Mouse (Mus musculus): ENCODE data around the gene Mapk8ip1. TPM values are rescaled to one million over a fixed set of nuclear protein-coding genes. Genes with fewer than 3 reads are reported as not detected.

Gene Mapk8ip1
- polyA plus RNA-seq, 1 experiment, result 2.0 TPM

DNA sequence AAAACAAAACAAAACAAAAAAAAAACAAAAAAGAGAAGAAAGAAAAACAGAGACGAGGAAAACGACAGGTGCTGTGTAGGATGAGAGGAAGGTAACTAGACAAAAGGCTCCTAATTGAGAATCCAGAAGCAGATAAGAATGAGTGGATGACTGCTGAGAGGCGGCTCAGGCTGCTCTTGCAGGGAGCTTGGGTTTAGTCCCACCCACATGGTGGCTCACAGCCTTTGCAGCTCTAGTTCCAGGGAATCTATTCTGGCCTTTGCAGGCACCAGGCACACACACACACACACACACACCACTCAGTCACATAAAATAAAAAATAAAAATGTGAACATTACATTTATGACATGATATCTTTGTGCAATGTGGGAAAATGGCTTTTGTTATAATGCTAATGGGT, 37.5 kb upstream of the Mapk8ip1 start:
- 68% methylated on average over 3 of the region's 3 CpGs for WGBS
- H3K4me3 ChIP-seq (replicated peaks; ENCODE audit: control insufficient read depth, low read depth, low read length), result no peak overlapping the region
- no peaks in the 10 kb centered on the region; the same call in 1 of the 2 replicates for H3K4me1 ChIP-seq (ENCODE audit: control insufficient read depth, insufficient read depth, low read length)
- H3K27ac ChIP-seq (ENCODE audit: control insufficient read depth, insufficient read depth, low read depth, low read length, poor library complexity), result no peak overlapping the region
- TF ChIP-seq POLR2A (IDR thresholded peaks at IDR 0.05; ENCODE audit: borderline replicate concordance, control insufficient read depth, low read depth, low read length), result no peak
- TF ChIP-seq CTCF (IDR thresholded peaks at IDR 0.05; ENCODE audit: control insufficient read depth, insufficient read depth, low read length), result no peak

GRCm38 (mm10) chr2:92437875-92438274, 36.8 kb upstream of the Mapk8ip1 start:
- H3K4me3 ChIP-seq (replicated peaks; ENCODE audit: control insufficient read depth, low read depth, low read length), result no peak overlapping the region
- 1% methylated on average over 5 of the region's 5 CpGs for WGBS
- H3K27ac ChIP-seq (ENCODE audit: control insufficient read depth, insufficient read depth, low read depth, low read length, poor library complexity), result no peak overlapping the region
- no peaks in the 10 kb centered on the region; the same call in 1 of the 2 replicates for H3K4me1 ChIP-seq (ENCODE audit: control insufficient read depth, insufficient read depth, low read length)
- TF ChIP-seq POLR2A (IDR thresholded peaks at IDR 0.05; ENCODE audit: borderline replicate concordance, control insufficient read depth, low read depth, low read length) (no peak), CTCF (IDR thresholded peaks at IDR 0.05; ENCODE audit: control insufficient read depth, insufficient read depth, low read length) (peak; percentile 67)

GRCm38 (mm10) chr2:92437366-92437765, 36.3 kb upstream of the Mapk8ip1 start:
- no peak for TF ChIP-seq CTCF (IDR thresholded peaks at IDR 0.05; ENCODE audit: control insufficient read depth, insufficient read depth, low read length)
- no peak for TF ChIP-seq POLR2A (IDR thresholded peaks at IDR 0.05; ENCODE audit: borderline replicate concordance, control insufficient read depth, low read depth, low read length)
- Histone ChIP-seq H3K27ac (ENCODE audit: control insufficient read depth, insufficient read depth, low read depth, low read length, poor library complexity) (no peak overlapping the region), H3K4me3 (replicated peaks; ENCODE audit: control insufficient read depth, low read depth, low read length) (no peak overlapping the region), H3K4me1 (ENCODE audit: control insufficient read depth, insufficient read depth, low read length) (no peaks in the 10 kb centered on the region; the same call in 1 of the 2 replicates)
- WGBS, result 62% methylated on average over 4 of the region's 4 CpGs

DNA sequence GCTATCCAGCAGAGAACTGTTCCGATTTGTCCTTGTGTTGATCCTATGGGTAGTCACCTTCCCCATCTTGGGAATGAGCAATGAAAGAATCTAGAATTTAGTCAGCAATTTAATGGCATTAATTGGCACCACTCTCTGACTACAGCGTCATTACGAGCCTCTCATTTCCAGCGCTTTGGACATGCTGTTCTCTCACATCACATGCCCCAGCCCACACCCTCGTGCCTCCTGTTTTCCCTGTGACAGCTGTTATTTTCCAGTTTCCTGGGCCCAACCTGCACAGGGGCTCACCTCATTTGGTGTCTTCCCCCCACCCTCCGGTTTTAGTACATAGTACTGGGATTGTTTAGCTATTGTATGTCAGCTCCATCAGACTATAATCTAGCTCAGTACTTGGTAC, 34.0 kb upstream of the Mapk8ip1 start:
- TF ChIP-seq CTCF (IDR thresholded peaks at IDR 0.05; ENCODE audit: control insufficient read depth, insufficient read depth, low read length), result no peak
- TF ChIP-seq POLR2A (IDR thresholded peaks at IDR 0.05; ENCODE audit: borderline replicate concordance, control insufficient read depth, low read depth, low read length), result no peak
- 65% methylated on average over 6 of the region's 6 CpGs for WGBS
- no peak overlapping the region for H3K4me3 ChIP-seq (replicated peaks; ENCODE audit: control insufficient read depth, low read depth, low read length)
- no peak overlapping the region for H3K27ac ChIP-seq (ENCODE audit: control insufficient read depth, insufficient read depth, low read depth, low read length, poor library complexity)
- H3K4me1 ChIP-seq (ENCODE audit: control insufficient read depth, insufficient read depth, low read length), result no peaks in the 10 kb centered on the region; the same call in 1 of the 2 replicates

GRCm38 (mm10) chr2:92434375-92434745, 33.3 kb upstream of the Mapk8ip1 start:
- Histone ChIP-seq H3K4me3 (replicated peaks; ENCODE audit: control insufficient read depth, low read depth, low read length) (peak overlapping the region; percentile 53), H3K27ac (ENCODE audit: control insufficient read depth, insufficient read depth, low read depth, low read length, poor library complexity) (no peak overlapping the region), H3K4me1 (ENCODE audit: control insufficient read depth, insufficient read depth, low read length) (no peaks in the 10 kb centered on the region; the same call in 1 of the 2 replicates)
- WGBS, result 2% methylated on average over 12 of the region's 12 CpGs
- TF ChIP-seq CTCF (IDR thresholded peaks at IDR 0.05; ENCODE audit: control insufficient read depth, insufficient read depth, low read length), result no peak
- TF ChIP-seq POLR2A (IDR thresholded peaks at IDR 0.05; ENCODE audit: borderline replicate concordance, control insufficient read depth, low read depth, low read length), result no peak

GRCm38 (mm10) chr2:92433578-92434374, 32.7 kb upstream of the Mapk8ip1 start, which contains the start of gene Cry2:
Gene Cry2, minus strand, starts transcription at chr2:92434043.
- WGBS, result under 1% methylated on average over 76 of the region's 76 CpGs
- Histone ChIP-seq H3K27ac (ENCODE audit: control insufficient read depth, insufficient read depth, low read depth, low read length, poor library complexity) (peak within 1 kb of the TSS; percentile 81), H3K4me3 (replicated peaks; ENCODE audit: control insufficient read depth, low read depth, low read length) (peak within 1 kb of the TSS; percentile 95), H3K4me1 (ENCODE audit: control insufficient read depth, insufficient read depth, low read length) (no peaks in the 10 kb centered on the region; the same call in 1 of the 2 replicates)
- peak; percentile 67; the same call in 1 of the 2 replicates for TF ChIP-seq POLR2A (IDR thresholded peaks at IDR 0.05; ENCODE audit: borderline replicate concordance, control insufficient read depth, low read depth, low read length)
- TF ChIP-seq CTCF (IDR thresholded peaks at IDR 0.05; ENCODE audit: control insufficient read depth, insufficient read depth, low read length), result 0 out of 2 replicates have a peak, but pooled peaks have one; percentile 9

DNA sequence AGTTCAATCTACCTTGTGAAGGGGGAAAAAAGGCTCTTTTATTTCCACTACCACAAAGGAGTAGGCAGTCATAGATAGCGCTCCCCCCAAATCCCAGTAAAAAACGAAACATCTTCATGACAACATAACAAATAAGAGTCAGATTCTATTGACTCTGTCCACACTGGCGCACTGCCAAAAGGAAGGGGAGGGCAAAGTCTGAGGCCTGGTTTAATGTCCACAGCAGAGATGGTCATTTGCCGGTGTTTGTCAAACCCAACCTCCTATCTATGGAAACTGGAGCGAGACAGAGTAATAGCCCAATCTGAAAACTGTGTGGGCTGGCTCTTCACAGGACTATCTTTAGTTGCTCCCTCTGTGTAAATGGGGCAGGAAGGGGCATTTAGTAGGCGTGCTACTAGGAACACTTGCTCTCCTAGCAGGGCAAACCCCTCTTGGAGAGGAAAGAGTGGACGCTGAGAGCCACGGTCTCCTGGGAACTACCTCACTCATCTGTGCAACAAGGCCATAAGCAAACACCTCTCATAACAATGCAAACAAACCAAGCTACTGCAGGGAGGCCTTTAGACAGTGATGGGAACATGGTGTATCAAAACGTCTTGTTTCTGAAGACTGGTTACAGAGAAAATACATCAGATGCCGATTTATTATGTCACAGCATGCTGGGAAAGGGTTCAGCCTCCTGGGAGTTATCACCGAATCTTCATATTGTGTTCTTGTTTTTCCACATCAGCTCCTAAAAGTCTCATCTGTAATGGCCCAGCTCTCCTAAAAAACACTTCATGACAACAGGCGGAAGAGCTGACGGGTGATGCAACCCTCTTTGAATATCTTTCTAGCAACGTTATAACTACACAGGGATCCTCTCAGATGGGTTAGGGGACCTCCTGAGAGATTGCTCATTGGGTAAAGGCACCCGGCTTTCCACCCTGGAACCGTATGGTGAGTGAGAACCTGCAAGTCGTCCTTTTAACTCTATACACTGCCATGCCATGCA, 31.5 kb upstream of the Mapk8ip1 start:
- TF ChIP-seq CTCF (IDR thresholded peaks at IDR 0.05; ENCODE audit: control insufficient read depth, insufficient read depth, low read length), result no peak
- no peak for TF ChIP-seq POLR2A (IDR thresholded peaks at IDR 0.05; ENCODE audit: borderline replicate concordance, control insufficient read depth, low read depth, low read length)
- WGBS, result 54% methylated on average over 17 of the region's 17 CpGs
- Histone ChIP-seq H3K4me3 (replicated peaks; ENCODE audit: control insufficient read depth, low read depth, low read length) (no peak overlapping the region), H3K4me1 (ENCODE audit: control insufficient read depth, insufficient read depth, low read length) (no peaks in the 10 kb centered on the region; the same call in 1 of the 2 replicates), H3K27ac (ENCODE audit: control insufficient read depth, insufficient read depth, low read depth, low read length, poor library complexity) (no peak overlapping the region)

Data from bone marrow, adult 2 months (tissue).